Mouse (Mus musculus) right cerebral cortex, postnatal 4 days (tissue): ENCODE data around the gene Chst2.

Source experiments
- DNase-seq: peaks from one replicate; pipeline ENCODE4 v3.0.0-alpha.2; 2022

The Chst2 gene

GRCm38 (mm10) chr9:95353829-95354391 lies 52.6 kb downstream of the Chst2 start:
- no peak for DNase-seq

- no peak for DNase-seq
Observed at GRCm38 (mm10) chr9:95351968-95352367, 54.6 kb downstream of the Chst2 start.

- no peak for DNase-seq
Observed at GRCm38 (mm10) chr9:95350550-95350949, 56.0 kb downstream of the Chst2 start.
